Mouse (Mus musculus) spleen, adult 10 weeks (tissue): ENCODE data around the gene Nova2. TPM values are rescaled to one million over a fixed set of nuclear protein-coding genes. Genes with fewer than 3 reads are reported as not detected.

Experiments
- polyA plus RNA-seq: library from polyadenylated mRNA; stranded (reverse); fragments of 350-450 nt; fragmentation: Illumina TruSeq; extraction: RNeasy Lipid Tissue Mini Kit (QIAGEN cat#74804); gene quantifications from one replicate; pipeline ENCODE4 v1.2.3, GENCODE M21; 2015; ENCODE audit warnings: low replicate concordance; ENCODE audit not compliant: insufficient read depth

Gene Nova2
- 0.76 TPM for polyA plus RNA-seq

GRCm38 (mm10) chr7:18925162-18925938 is at the start of gene Nova2:
TSS of gene Nova2 (plus strand) at chr7:18925888.

GRCm38 (mm10) chr7:18910241-18910831 is 15.4 kb upstream of the Nova2 start, which contains the start of gene Ccdc61:
TSS of gene Ccdc61 (minus strand) at chr7:18910415.

GRCm38 (mm10) chr7:18987100-18987499 is 61.4 kb downstream of the Nova2 start, which contains the start of gene Nanos2:
TSS of gene Nanos2 (plus strand) at chr7:18987400.

GRCm38 (mm10) chr7:18990601-18991295 is 65.1 kb downstream of the Nova2 start, which contains the start of gene Mypop:
TSS of gene Mypop (plus strand) at chr7:18991245.

GRCm38 (mm10) chr7:19003902-19004630 is 78.4 kb downstream of the Nova2 start, which contains the start of gene Irf2bp1:
TSS of gene Irf2bp1 (plus strand) at chr7:19004044.

Other genes with a start within 250 kb of the Nova2 start
- gene Psg20, start 239.7 kb upstream of the Nova2 start, polyA plus RNA-seq: not detected
- gene Psg22, start 207.8 kb upstream of the Nova2 start, polyA plus RNA-seq: not detected
- gene Psg19, start 127.4 kb upstream of the Nova2 start, polyA plus RNA-seq: not detected
- gene Psg17, start 104.3 kb upstream of the Nova2 start, polyA plus RNA-seq: not detected
- gene Mill2, start 85.9 kb upstream of the Nova2 start, polyA plus RNA-seq: 6.1 TPM
- gene Pglyrp1, start 54.6 kb upstream of the Nova2 start, polyA plus RNA-seq: 28.9 TPM
- 17.3 TPM for gene Ccdc61, start 15.5 kb upstream of the Nova2 start, polyA plus RNA-seq
- not detected for gene Nanos2, start 61.5 kb downstream of the Nova2 start, polyA plus RNA-seq
- 0.73 TPM for gene Mypop, start 65.4 kb downstream of the Nova2 start, polyA plus RNA-seq
- 6.8 TPM for gene Irf2bp1, start 78.2 kb downstream of the Nova2 start, polyA plus RNA-seq
- gene Foxa3, start 97.7 kb downstream of the Nova2 start, polyA plus RNA-seq: not detected
- 43.3 TPM for gene Sympk, start 98.5 kb downstream of the Nova2 start, polyA plus RNA-seq
- gene Rsph6a, start 128.8 kb downstream of the Nova2 start, polyA plus RNA-seq: not detected
- 5.3 TPM for gene Dmwd, start 150.3 kb downstream of the Nova2 start, polyA plus RNA-seq
- gene Dmpk, start 158.0 kb downstream of the Nova2 start, polyA plus RNA-seq: 37.1 TPM
- gene Six5, start 168.7 kb downstream of the Nova2 start, polyA plus RNA-seq: 2.0 TPM
- gene Gm4969, start 192.5 kb downstream of the Nova2 start, polyA plus RNA-seq: 0.11 TPM
- gene Fbxo46, start 194.0 kb downstream of the Nova2 start, polyA plus RNA-seq: 2.9 TPM
- gene Qpctl, start 223.4 kb downstream of the Nova2 start, polyA plus RNA-seq: 9.4 TPM
- gene Snrpd2, start 223.8 kb downstream of the Nova2 start, polyA plus RNA-seq: 28.2 TPM
- not detected for gene Gipr, start 240.2 kb downstream of the Nova2 start, polyA plus RNA-seq